Mouse (Mus musculus) megakaryocyte, embryonic 14.5 days (primary cell): ENCODE results near the gene Lrmp. TPM values are rescaled to one million over a fixed set of nuclear protein-coding genes. Genes with fewer than 3 reads are reported as not detected.

Experiments used
- H3K27me3 ChIP-seq: replicated peaks from 2 replicates; pipeline ENCODE3; 2012; ENCODE audit warnings: inconsistent platforms
- H3K36me3 ChIP-seq: replicated peaks from 2 replicates; pipeline ENCODE3; 2012; ENCODE audit warnings: low read length, inconsistent platforms, mixed read lengths
- H3K4me1 ChIP-seq: 2 replicates; pipeline ENCODE4 v1.6.1; 2012; ENCODE audit warnings: inconsistent platforms
- H3K4me3 ChIP-seq: replicated peaks from 2 replicates; pipeline ENCODE3; 2012; ENCODE audit warnings: moderate library complexity, mild to moderate bottlenecking, inconsistent platforms
- H3K9me3 ChIP-seq: 2 replicates; pipeline ENCODE4 v1.6.1; 2012; ENCODE audit warnings: inconsistent platforms
- FLI1 ChIP-seq: IDR thresholded peaks from 2 replicates; pipeline ENCODE4 v1.6.1; 2012; ENCODE audit warnings: low read length, inconsistent platforms, mixed read lengths
- GATA1 ChIP-seq: IDR thresholded peaks from 3 replicates; pipeline ENCODE4 v1.6.1; 2012; ENCODE audit warnings: mixed read lengths, low read length, inconsistent platforms, borderline replicate concordance
- polyA plus RNA-seq: library from polyadenylated mRNA; stranded (reverse); fragments of >175 nt; gene quantifications from 2 replicates; pipeline ENCODE4 v1.2.3, GENCODE M21; 2012; ENCODE audit warnings: low replicate concordance; ENCODE audit not compliant: insufficient read depth

Lrmp gene
- polyA plus RNA-seq, 1 experiment = 175 TPM

GRCm38 (mm10) chr6:145094431-145094830, 21.0 kb upstream of the Lrmp start:
- Histone ChIP-seq H3K36me3 (no peaks in the 10 kb centered on the region), H3K9me3 (peaks cover 13% of the 10 kb centered on the region), H3K27me3 (peaks cover 12% of the 10 kb centered on the region), H3K4me1 (peaks cover 35% of the 10 kb centered on the region), H3K4me3 (no peak overlapping the region)
- TF ChIP-seq FLI1 (no peak), GATA1 (no peak)

- TF ChIP-seq GATA1 = no peak
- no peak for TF ChIP-seq FLI1
- peaks cover 7% of the 10 kb centered on the region; the same call in 1 of the 2 replicates for H3K9me3 ChIP-seq
- peaks cover 4% of the 10 kb centered on the region for H3K36me3 ChIP-seq
- peaks cover 2% of the 10 kb centered on the region for H3K27me3 ChIP-seq
- peaks cover 50% of the 10 kb centered on the region for H3K4me1 ChIP-seq
- H3K4me3 ChIP-seq = peak overlapping the region; percentile 70
These were observed 14.5 kb upstream of the Lrmp start for GRCm38 (mm10) chr6:145100923-145101322.

- no peak for TF ChIP-seq GATA1
- no peak for TF ChIP-seq FLI1
- Histone ChIP-seq H3K4me1 (peaks cover 60% of the 10 kb centered on the region), H3K27me3 (no peaks in the 10 kb centered on the region), H3K9me3 (peaks cover 3% of the 10 kb centered on the region; the same call in 1 of the 2 replicates), H3K36me3 (peaks cover 4% of the 10 kb centered on the region), H3K4me3 (peak overlapping the region; percentile 28)
These were observed 11.1 kb upstream of the Lrmp start for GRCm38 (mm10) chr6:145104241-145104939.

- peaks cover 3% of the 10 kb centered on the region; the same call in 1 of the 2 replicates for H3K9me3 ChIP-seq
- no peaks in the 10 kb centered on the region for H3K27me3 ChIP-seq
- TF ChIP-seq FLI1 = no peak
- no peak for TF ChIP-seq GATA1
- no peak overlapping the region for H3K4me3 ChIP-seq
- H3K4me1 ChIP-seq = peaks cover 63% of the 10 kb centered on the region
- H3K36me3 ChIP-seq = peaks cover 4% of the 10 kb centered on the region
These were observed 10.0 kb upstream of the Lrmp start for GRCm38 (mm10) chr6:145105439-145105838.

- Histone ChIP-seq H3K4me1 (peaks cover 57% of the 10 kb centered on the region), H3K36me3 (peaks cover 4% of the 10 kb centered on the region), H3K27me3 (no peaks in the 10 kb centered on the region), H3K4me3 (no peak overlapping the region), H3K9me3 (peaks cover 3% of the 10 kb centered on the region; the same call in 1 of the 2 replicates)
- no peak for TF ChIP-seq FLI1
- TF ChIP-seq GATA1 = no peak
These were observed 9.2 kb upstream of the Lrmp start for GRCm38 (mm10) chr6:145106163-145106842.

GRCm38 (mm10) chr6:145110786-145111185, 4.7 kb upstream of the Lrmp start:
- no peaks in the 10 kb centered on the region for H3K27me3 ChIP-seq
- no peak for TF ChIP-seq FLI1
- no peak for TF ChIP-seq GATA1

GRCm38 (mm10) chr6:145112865-145113264, 2.6 kb upstream of the Lrmp start:
- peaks cover 15% of the 10 kb centered on the region for H3K9me3 ChIP-seq

More at GRCm38 (mm10) chr6:145110786-145111185, 4.7 kb upstream of the Lrmp start:
- H3K36me3 ChIP-seq = peaks cover 4% of the 10 kb centered on the region
- H3K9me3 ChIP-seq = peaks cover 9% of the 10 kb centered on the region
- peaks cover 53% of the 10 kb centered on the region for H3K4me1 ChIP-seq
- H3K4me3 ChIP-seq = no peak overlapping the region

GRCm38 (mm10) chr6:145114561-145114960, 892 bp upstream of the Lrmp start:
- Histone ChIP-seq H3K4me1 (peaks cover 50% of the 10 kb centered on the region), H3K36me3 (peaks cover 9% of the 10 kb centered on the region), H3K4me3 (no peak overlapping the region), H3K9me3 (peaks cover 15% of the 10 kb centered on the region), H3K27me3 (no peaks in the 10 kb centered on the region)
- TF ChIP-seq FLI1 = no peak
- no peak for TF ChIP-seq GATA1

More at GRCm38 (mm10) chr6:145112865-145113264, 2.6 kb upstream of the Lrmp start:
- no peak for TF ChIP-seq FLI1
- TF ChIP-seq GATA1 = no peak
- no peaks in the 10 kb centered on the region for H3K27me3 ChIP-seq
- H3K4me3 ChIP-seq = no peak overlapping the region
- H3K36me3 ChIP-seq = peaks cover 9% of the 10 kb centered on the region
- peaks cover 59% of the 10 kb centered on the region for H3K4me1 ChIP-seq

- peaks cover 15% of the 10 kb centered on the region for H3K9me3 ChIP-seq
These were observed 732 bp downstream of the Lrmp start for GRCm38 (mm10) chr6:145116098-145116672.

More at GRCm38 (mm10) chr6:145116098-145116672, 732 bp downstream of the Lrmp start:
- Histone ChIP-seq H3K4me3 (peak overlapping the region; percentile 4), H3K27me3 (no peaks in the 10 kb centered on the region), H3K4me1 (peaks cover 57% of the 10 kb centered on the region), H3K36me3 (peaks cover 9% of the 10 kb centered on the region)
- TF ChIP-seq FLI1 = no peak
